Mouse (Mus musculus): ENCODE data around the gene C8g. TPM values are rescaled to one million over a fixed set of nuclear protein-coding genes. Genes with fewer than 3 reads are reported as not detected.
A peak's percentile ranks its signal among the peaks of the same experiment; 100 is the strongest.

The C8g gene
- polyA plus RNA-seq (2016; fragmentation: Nextera tagmentation; extraction: Ambion mirVana) = 5.2 and 5.6 TPM in 2 replicates

- Histone ChIP-seq H3K9me3 (replicated peaks) (no peaks in the 10 kb centered on the region), H3K27me3 (ENCODE audit: low read depth, poor library complexity, severe bottlenecking) (no peaks in the 10 kb centered on the region), H3K4me1 (peaks cover 31% of the 10 kb centered on the region), H3K27ac (replicated peaks) (peak within 1 kb of the TSS; percentile 96), H3K4me3 (peak within 1 kb of the TSS; percentile 88), H3K36me3 (peaks cover 41% of the 10 kb centered on the region)
- DNase-seq (ENCODE audit: low spot score) = no peak
- 77% methylated on average over 20 of the region's 20 CpGs for WGBS
These were observed at the start of gene C8g for GRCm38 (mm10) chr2:25501593-25502486. Gene C8g, minus strand, starts transcription at chr2:25501719.

GRCm38 (mm10) chr2:25551186-25551585, 49.7 kb upstream of the C8g start:
- 36% methylated on average over 5 of the region's 5 CpGs for WGBS
- H3K4me3 ChIP-seq = no peak overlapping the region
- DNase-seq (ENCODE audit: low spot score) = no peak

GRCm38 (mm10) chr2:25549021-25549991, 47.8 kb upstream of the C8g start:
- H3K27ac ChIP-seq (replicated peaks) = no peak overlapping the region
- H3K4me1 ChIP-seq = peaks cover 25% of the 10 kb centered on the region
- 80% methylated on average over 9 of the region's 9 CpGs for WGBS
- no peak for DNase-seq (ENCODE audit: low spot score)
- 0 out of 2 replicates have a peak, but pooled peaks cover under 1% of the 10 kb centered on the region for H3K36me3 ChIP-seq
- no peaks in the 10 kb centered on the region for H3K27me3 ChIP-seq (ENCODE audit: low read depth, poor library complexity, severe bottlenecking)
- no peaks in the 10 kb centered on the region for H3K9me3 ChIP-seq (replicated peaks)
- H3K4me3 ChIP-seq = no peak overlapping the region

More at GRCm38 (mm10) chr2:25551186-25551585, 49.7 kb upstream of the C8g start:
- Histone ChIP-seq H3K27me3 (ENCODE audit: low read depth, poor library complexity, severe bottlenecking) (no peaks in the 10 kb centered on the region), H3K36me3 (no peaks in the 10 kb centered on the region), H3K4me1 (peaks cover 9% of the 10 kb centered on the region), H3K27ac (replicated peaks) (no peak overlapping the region), H3K9me3 (replicated peaks) (no peaks in the 10 kb centered on the region)

GRCm38 (mm10) chr2:25546811-25547491, 45.4 kb upstream of the C8g start, which contains the start of gene Traf2:
Gene Traf2, minus strand, starts transcription at chr2:25546940.
- H3K36me3 ChIP-seq = 0 out of 2 replicates have a peak, but pooled peaks cover 3% of the 10 kb centered on the region
- H3K27me3 ChIP-seq (ENCODE audit: low read depth, poor library complexity, severe bottlenecking) = no peaks in the 10 kb centered on the region
- no peaks in the 10 kb centered on the region for H3K9me3 ChIP-seq (replicated peaks)
- peak within 1 kb of the TSS; percentile 92 for H3K27ac ChIP-seq (replicated peaks)
- H3K4me1 ChIP-seq = peaks cover 28% of the 10 kb centered on the region
- H3K4me3 ChIP-seq = peak within 1 kb of the TSS; percentile 80
- WGBS = 3% methylated on average over 48 of the region's 48 CpGs
- peak; percentile 99 for DNase-seq (ENCODE audit: low spot score)

GRCm38 (mm10) chr2:25545996-25546810, 44.7 kb upstream of the C8g start:
- Histone ChIP-seq H3K4me1 (peaks cover 32% of the 10 kb centered on the region), H3K4me3 (peak overlapping the region; percentile 80)
- WGBS = 9% methylated on average over 43 of the region's 43 CpGs

GRCm38 (mm10) chr2:25541644-25542367, 40.3 kb upstream of the C8g start:
- Histone ChIP-seq H3K9me3 (replicated peaks) (no peaks in the 10 kb centered on the region), H3K4me3 (no peak overlapping the region), H3K27ac (replicated peaks) (no peak overlapping the region), H3K36me3 (peaks cover 29% of the 10 kb centered on the region), H3K27me3 (ENCODE audit: low read depth, poor library complexity, severe bottlenecking) (no peaks in the 10 kb centered on the region), H3K4me1 (peaks cover 26% of the 10 kb centered on the region)
- 92% methylated on average over 10 of the region's 10 CpGs for WGBS
- no peak for DNase-seq (ENCODE audit: low spot score)

More at GRCm38 (mm10) chr2:25545996-25546810, 44.7 kb upstream of the C8g start:
- peak overlapping the region; percentile 92 for H3K27ac ChIP-seq (replicated peaks)
- DNase-seq (ENCODE audit: low spot score) = no peak
- H3K36me3 ChIP-seq = 0 out of 2 replicates have a peak, but pooled peaks cover 3% of the 10 kb centered on the region
- no peaks in the 10 kb centered on the region for H3K9me3 ChIP-seq (replicated peaks)
- no peaks in the 10 kb centered on the region for H3K27me3 ChIP-seq (ENCODE audit: low read depth, poor library complexity, severe bottlenecking)

- Histone ChIP-seq H3K27ac (replicated peaks) (no peak overlapping the region), H3K36me3 (peaks cover 42% of the 10 kb centered on the region), H3K9me3 (replicated peaks) (no peaks in the 10 kb centered on the region), H3K27me3 (ENCODE audit: low read depth, poor library complexity, severe bottlenecking) (no peaks in the 10 kb centered on the region), H3K4me1 (peaks cover 17% of the 10 kb centered on the region), H3K4me3 (no peak overlapping the region)
- 97% methylated on average over 4 of the region's 4 CpGs for WGBS
- no peak for DNase-seq (ENCODE audit: low spot score)
These were observed 39.0 kb upstream of the C8g start for GRCm38 (mm10) chr2:25540541-25540948.

GRCm38 (mm10) chr2:25536531-25536930, 35.0 kb upstream of the C8g start:
- Histone ChIP-seq H3K36me3 (peaks cover 78% of the 10 kb centered on the region), H3K4me3 (no peak overlapping the region), H3K27ac (replicated peaks) (no peak overlapping the region), H3K4me1 (peaks cover under 1% of the 10 kb centered on the region; the same call in 1 of the 2 replicates), H3K27me3 (ENCODE audit: low read depth, poor library complexity, severe bottlenecking) (no peaks in the 10 kb centered on the region), H3K9me3 (replicated peaks) (no peaks in the 10 kb centered on the region)
- WGBS = 93% methylated on average over 8 of the region's 8 CpGs
- DNase-seq (ENCODE audit: low spot score) = no peak

GRCm38 (mm10) chr2:25534866-25535182, 33.3 kb upstream of the C8g start:
- 93% methylated on average over 2 of the region's 2 CpGs for WGBS
- peaks cover 95% of the 10 kb centered on the region for H3K36me3 ChIP-seq
- no peaks in the 10 kb centered on the region for H3K27me3 ChIP-seq (ENCODE audit: low read depth, poor library complexity, severe bottlenecking)
- DNase-seq (ENCODE audit: low spot score) = no peak
- H3K9me3 ChIP-seq (replicated peaks) = no peaks in the 10 kb centered on the region
- no peak overlapping the region for H3K4me3 ChIP-seq
- no peaks in the 10 kb centered on the region for H3K4me1 ChIP-seq
- no peak overlapping the region for H3K27ac ChIP-seq (replicated peaks)

- Histone ChIP-seq H3K4me3 (no peak overlapping the region), H3K27ac (replicated peaks) (no peak overlapping the region), H3K9me3 (replicated peaks) (no peaks in the 10 kb centered on the region), H3K36me3 (peaks cover 95% of the 10 kb centered on the region), H3K4me1 (no peaks in the 10 kb centered on the region), H3K27me3 (ENCODE audit: low read depth, poor library complexity, severe bottlenecking) (no peaks in the 10 kb centered on the region)
- no peak for DNase-seq (ENCODE audit: low spot score)
- WGBS = 89% methylated on average over 3 of the region's 3 CpGs
These were observed 32.8 kb upstream of the C8g start for GRCm38 (mm10) chr2:25534178-25534865.

All from midbrain, embryonic 10.5 days (tissue).